Mouse (Mus musculus): ENCODE measurements around the gene Sec14l1. TPM values are rescaled to one million over a fixed set of nuclear protein-coding genes. Genes with fewer than 3 reads are reported as not detected.

Gene Sec14l1
- polyA plus RNA-seq, 1 experiment from 2014 or later, result 50.6 TPM

DNA sequence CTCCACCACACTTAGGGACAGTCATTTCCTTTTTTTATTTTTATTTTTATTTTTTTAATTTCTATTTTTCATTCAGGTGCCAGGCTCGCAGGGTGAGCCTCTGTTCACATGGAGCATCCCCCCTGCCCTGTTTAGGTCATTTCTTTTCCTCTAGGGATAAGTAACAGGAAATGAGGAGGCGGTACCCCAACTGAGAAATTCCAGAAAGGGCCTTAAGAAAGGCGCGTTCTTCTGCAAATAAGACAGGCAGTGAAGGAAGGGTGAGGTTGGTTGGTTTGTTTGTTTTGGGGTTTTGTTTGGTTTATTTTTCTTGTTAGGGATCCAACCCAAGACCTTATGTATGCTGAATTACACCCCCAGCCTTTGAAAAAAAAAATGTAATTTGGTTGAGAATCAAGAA, 23.6 kb upstream of the Sec14l1 start:
- H3K36me3 ChIP-seq (replicated peaks), result no peaks in the 10 kb centered on the region
- H3K4me1 ChIP-seq, result peaks cover 63% of the 10 kb centered on the region
- WGBS, result 31% methylated on average over 4 of the region's 4 CpGs
- H3K4me3 ChIP-seq, result peak overlapping the region; percentile 37
- no peaks in the 10 kb centered on the region for H3K9me3 ChIP-seq
- H3K27ac ChIP-seq (replicated peaks), result peak overlapping the region; percentile 68
- no peak for DNase-seq (ENCODE audit: low spot score)
- H3K27me3 ChIP-seq (replicated peaks; ENCODE audit: low read depth, poor library complexity, severe bottlenecking), result no peaks in the 10 kb centered on the region

DNA sequence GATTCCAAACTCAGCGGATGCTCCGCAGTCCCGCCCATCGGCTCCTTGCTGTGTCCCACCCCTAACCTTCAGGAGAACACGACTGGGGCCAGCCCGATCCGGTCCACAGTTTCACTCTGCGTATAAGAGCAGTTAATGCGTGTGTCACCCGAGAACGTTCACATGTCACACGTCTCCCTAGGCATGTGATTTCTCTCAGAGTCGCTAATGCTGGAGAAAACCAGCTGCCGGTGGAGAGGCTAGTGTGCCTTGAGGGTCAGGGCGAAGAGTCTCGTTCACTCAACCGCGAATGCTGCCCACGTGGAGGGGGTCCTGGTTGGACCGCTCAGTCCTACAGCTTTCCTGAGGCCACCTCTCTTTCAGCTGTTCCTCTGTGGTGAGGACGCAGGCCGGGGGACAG, 23.1 kb upstream of the Sec14l1 start:
- H3K36me3 ChIP-seq (replicated peaks), result no peaks in the 10 kb centered on the region
- peak overlapping the region; percentile 68 for H3K27ac ChIP-seq (replicated peaks)
- peak overlapping the region; percentile 37 for H3K4me3 ChIP-seq
- WGBS, result 6% methylated on average over 22 of the region's 22 CpGs
- DNase-seq (ENCODE audit: low spot score), result peak; percentile 67
- no peaks in the 10 kb centered on the region for H3K27me3 ChIP-seq (replicated peaks; ENCODE audit: low read depth, poor library complexity, severe bottlenecking)
- peaks cover 68% of the 10 kb centered on the region for H3K4me1 ChIP-seq
- no peaks in the 10 kb centered on the region for H3K9me3 ChIP-seq

DNA sequence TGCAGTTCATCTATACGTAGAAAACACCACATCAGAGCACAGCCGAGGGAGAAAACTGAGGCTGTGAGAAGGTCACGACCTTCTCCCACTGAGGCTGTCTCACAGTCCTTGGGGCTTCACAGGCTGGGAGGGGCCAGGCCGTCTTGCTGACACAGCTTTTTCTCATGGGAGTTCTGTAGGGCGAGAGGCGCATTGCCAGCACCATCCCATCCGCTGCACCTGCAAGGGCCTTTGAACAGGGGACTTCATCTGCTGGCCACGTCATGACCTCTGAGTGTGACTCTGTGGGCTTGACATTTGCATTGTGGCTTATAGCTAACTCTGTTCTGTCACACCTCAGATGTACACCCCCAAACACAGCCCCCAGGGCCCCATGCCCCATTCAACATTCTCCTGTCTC, 22.3 kb upstream of the Sec14l1 start:
- H3K4me1 ChIP-seq, result peaks cover 72% of the 10 kb centered on the region
- WGBS, result 20% methylated on average over 8 of the region's 8 CpGs

DNA sequence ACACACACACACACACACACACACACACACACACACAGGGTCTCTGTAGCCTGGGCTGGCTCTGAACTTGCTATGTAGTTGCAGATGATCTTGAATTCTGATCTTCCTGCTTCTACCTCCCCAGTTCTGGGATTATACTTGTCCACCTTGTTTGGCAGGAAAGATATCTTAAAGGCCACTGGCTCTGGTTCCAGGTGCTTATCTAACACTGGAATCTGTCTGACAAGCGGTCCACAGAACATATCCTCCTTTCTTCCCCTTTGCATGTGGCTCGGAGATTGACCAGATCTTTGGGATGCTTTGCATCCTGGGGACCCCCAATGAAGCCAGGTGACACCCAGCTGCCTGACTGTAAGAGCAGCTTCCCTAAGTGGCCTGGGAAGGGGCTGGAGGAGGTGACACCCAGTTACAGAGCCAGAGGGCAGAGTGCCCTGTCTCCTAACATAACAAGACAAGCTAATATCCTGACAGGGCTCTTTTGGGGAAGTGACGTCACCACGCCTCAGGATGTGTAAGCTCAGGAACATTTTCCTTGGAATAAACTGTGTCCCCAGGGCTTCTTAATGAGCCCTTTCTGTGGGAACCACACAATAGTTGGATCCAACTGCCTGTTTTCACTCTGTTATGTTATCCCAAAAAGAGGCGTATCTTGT, 20.9 kb upstream of the Sec14l1 start:
- Histone ChIP-seq H3K36me3 (replicated peaks) (no peaks in the 10 kb centered on the region), H3K27ac (replicated peaks) (no peak overlapping the region), H3K27me3 (replicated peaks; ENCODE audit: low read depth, poor library complexity, severe bottlenecking) (no peaks in the 10 kb centered on the region), H3K9me3 (no peaks in the 10 kb centered on the region), H3K4me3 (no peak overlapping the region), H3K4me1 (peaks cover 78% of the 10 kb centered on the region)
- DNase-seq (ENCODE audit: low spot score), result no peak
- WGBS, result 71% methylated on average over 5 of the region's 5 CpGs

More for the DNA sequence above, 22.3 kb upstream of the Sec14l1 start:
- Histone ChIP-seq H3K27ac (replicated peaks) (no peak overlapping the region; the same call in 1 of the 2 replicates), H3K4me3 (no peak overlapping the region), H3K27me3 (replicated peaks; ENCODE audit: low read depth, poor library complexity, severe bottlenecking) (no peaks in the 10 kb centered on the region), H3K9me3 (no peaks in the 10 kb centered on the region), H3K36me3 (replicated peaks) (no peaks in the 10 kb centered on the region)
- DNase-seq (ENCODE audit: low spot score), result no peak

DNA sequence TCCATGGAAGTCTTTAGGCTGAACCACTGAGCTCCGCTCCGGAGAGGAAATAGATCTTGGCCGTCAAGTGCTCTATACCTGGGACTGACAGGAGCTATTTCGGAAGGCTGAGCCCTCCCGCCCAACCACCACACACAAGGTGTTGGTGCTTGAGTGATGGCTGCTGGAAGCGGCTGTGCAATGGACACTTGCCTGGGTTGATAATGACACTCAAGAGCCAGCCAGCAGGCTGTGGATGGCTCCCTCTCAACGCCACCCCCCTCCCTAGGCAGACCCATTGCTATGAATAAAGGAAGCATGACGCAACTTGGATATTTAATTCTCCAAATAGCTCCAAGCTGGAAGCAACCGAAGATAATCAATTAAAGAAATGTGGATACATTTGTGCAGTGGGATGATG, 20.3 kb upstream of the Sec14l1 start:
- no peak for DNase-seq (ENCODE audit: low spot score)
- Histone ChIP-seq H3K27ac (replicated peaks) (no peak overlapping the region), H3K9me3 (no peaks in the 10 kb centered on the region), H3K4me1 (peaks cover 75% of the 10 kb centered on the region), H3K36me3 (replicated peaks) (no peaks in the 10 kb centered on the region), H3K4me3 (no peak overlapping the region), H3K27me3 (replicated peaks; ENCODE audit: low read depth, poor library complexity, severe bottlenecking) (no peaks in the 10 kb centered on the region)
- 87% methylated on average over 9 of the region's 9 CpGs for WGBS

DNA sequence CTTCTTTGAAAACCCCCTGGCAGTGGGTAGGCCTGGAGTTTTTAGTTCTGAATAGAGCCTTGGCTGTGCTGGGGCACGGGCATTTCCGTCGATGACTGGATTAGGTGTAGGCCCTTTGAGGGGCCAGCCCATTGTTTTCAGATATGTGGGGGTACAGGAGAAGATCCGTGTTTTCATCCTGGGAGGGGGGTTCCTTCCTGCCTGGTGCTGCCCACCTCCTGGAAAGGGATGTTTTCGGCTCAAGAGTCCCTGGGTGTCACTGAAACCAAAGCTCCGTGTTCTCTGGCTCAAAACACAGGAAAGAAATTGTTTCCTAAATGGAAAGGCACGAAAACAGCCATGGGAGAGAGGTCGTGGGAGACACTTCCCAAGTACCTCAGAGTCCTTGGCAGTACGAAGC, 17.9 kb upstream of the Sec14l1 start:
- Histone ChIP-seq H3K27ac (replicated peaks) (peak overlapping the region; percentile 52; the same call in 1 of the 2 replicates), H3K4me3 (no peak overlapping the region), H3K36me3 (replicated peaks) (no peaks in the 10 kb centered on the region), H3K27me3 (replicated peaks; ENCODE audit: low read depth, poor library complexity, severe bottlenecking) (no peaks in the 10 kb centered on the region), H3K9me3 (no peaks in the 10 kb centered on the region), H3K4me1 (peaks cover 72% of the 10 kb centered on the region)
- 71% methylated on average over 9 of the region's 9 CpGs for WGBS
- DNase-seq (ENCODE audit: low spot score), result no peak

DNA sequence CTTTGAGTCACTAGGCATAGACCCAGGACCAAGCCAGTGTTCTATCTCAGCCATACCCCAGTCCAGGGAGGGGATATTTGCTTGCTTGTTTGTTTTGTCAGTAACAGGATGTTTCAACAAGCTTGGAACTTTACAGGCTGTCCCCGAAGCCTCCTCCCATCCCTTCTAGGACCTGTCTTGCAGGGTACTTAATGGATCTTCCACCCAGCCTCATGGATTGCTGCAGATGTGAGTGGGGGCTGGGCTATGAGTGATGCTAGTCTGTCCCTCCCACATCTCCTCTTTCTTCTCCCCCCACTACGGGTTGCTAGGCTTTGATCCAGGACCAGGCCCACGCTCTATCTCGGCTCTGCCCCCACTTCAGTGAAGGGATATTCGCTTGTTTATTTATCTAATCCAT, 16.8 kb upstream of the Sec14l1 start:
- Histone ChIP-seq H3K27me3 (replicated peaks; ENCODE audit: low read depth, poor library complexity, severe bottlenecking) (no peaks in the 10 kb centered on the region), H3K4me3 (no peak overlapping the region), H3K27ac (replicated peaks) (peak overlapping the region; percentile 45; the same call in 1 of the 2 replicates), H3K9me3 (no peaks in the 10 kb centered on the region), H3K4me1 (peaks cover 69% of the 10 kb centered on the region), H3K36me3 (replicated peaks) (no peaks in the 10 kb centered on the region)
- DNase-seq (ENCODE audit: low spot score), result no peak
- WGBS, result 55% methylated on average over 5 of the region's 5 CpGs

DNA sequence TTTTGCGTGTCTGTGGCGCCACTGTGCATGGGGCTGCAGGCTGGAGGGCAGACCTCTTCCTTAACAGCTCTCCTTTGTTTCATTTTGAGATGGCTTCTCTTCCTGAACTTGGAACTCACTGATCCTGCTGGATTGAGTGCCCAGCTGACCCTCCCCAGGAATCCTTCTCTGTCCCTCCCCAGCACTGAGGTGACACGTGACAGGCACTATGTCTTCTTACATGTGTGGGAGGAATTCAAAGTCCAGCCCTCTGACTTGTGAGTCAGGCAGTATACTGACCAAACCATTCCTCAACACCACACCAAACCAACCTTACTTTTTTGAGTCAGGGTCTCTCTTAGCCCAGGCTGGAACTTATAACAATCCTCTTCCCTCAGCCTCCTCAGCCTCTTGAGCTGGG, 16.2 kb upstream of the Sec14l1 start:
- WGBS, result 82% methylated on average over 3 of the region's 3 CpGs
- Histone ChIP-seq H3K4me1 (peaks cover 63% of the 10 kb centered on the region), H3K27ac (replicated peaks) (no peak overlapping the region; the same call in 1 of the 2 replicates), H3K4me3 (no peak overlapping the region), H3K36me3 (replicated peaks) (no peaks in the 10 kb centered on the region), H3K9me3 (no peaks in the 10 kb centered on the region), H3K27me3 (replicated peaks; ENCODE audit: low read depth, poor library complexity, severe bottlenecking) (no peaks in the 10 kb centered on the region)
- no peak for DNase-seq (ENCODE audit: low spot score)

DNA sequence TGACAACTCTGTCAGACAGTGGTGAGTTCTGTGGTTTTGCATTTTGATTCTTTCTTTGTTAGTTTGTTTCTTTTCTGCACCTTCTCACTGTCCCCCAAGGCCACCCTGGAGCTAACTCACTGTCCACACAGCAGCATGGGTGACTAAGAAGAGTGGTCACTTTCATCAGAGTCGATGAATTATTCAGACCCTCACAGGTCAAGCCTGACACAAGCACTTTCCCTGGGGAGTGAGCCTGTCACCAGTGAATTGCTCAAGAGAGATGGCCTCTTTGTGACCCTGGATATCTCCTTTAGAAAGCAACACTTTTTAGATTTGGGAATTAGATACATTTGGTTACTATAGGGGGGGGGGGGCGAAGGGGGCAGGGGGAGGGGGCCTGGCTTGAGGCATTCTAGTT, 15.6 kb upstream of the Sec14l1 start:
- peaks cover 57% of the 10 kb centered on the region for H3K4me1 ChIP-seq
- H3K36me3 ChIP-seq (replicated peaks), result no peaks in the 10 kb centered on the region
- no peak overlapping the region for H3K4me3 ChIP-seq
- no peak overlapping the region for H3K27ac ChIP-seq (replicated peaks)
- DNase-seq (ENCODE audit: low spot score), result no peak
- WGBS, result 72% methylated on average over 2 of the region's 2 CpGs
- H3K27me3 ChIP-seq (replicated peaks; ENCODE audit: low read depth, poor library complexity, severe bottlenecking), result no peaks in the 10 kb centered on the region
- H3K9me3 ChIP-seq, result no peaks in the 10 kb centered on the region

DNA sequence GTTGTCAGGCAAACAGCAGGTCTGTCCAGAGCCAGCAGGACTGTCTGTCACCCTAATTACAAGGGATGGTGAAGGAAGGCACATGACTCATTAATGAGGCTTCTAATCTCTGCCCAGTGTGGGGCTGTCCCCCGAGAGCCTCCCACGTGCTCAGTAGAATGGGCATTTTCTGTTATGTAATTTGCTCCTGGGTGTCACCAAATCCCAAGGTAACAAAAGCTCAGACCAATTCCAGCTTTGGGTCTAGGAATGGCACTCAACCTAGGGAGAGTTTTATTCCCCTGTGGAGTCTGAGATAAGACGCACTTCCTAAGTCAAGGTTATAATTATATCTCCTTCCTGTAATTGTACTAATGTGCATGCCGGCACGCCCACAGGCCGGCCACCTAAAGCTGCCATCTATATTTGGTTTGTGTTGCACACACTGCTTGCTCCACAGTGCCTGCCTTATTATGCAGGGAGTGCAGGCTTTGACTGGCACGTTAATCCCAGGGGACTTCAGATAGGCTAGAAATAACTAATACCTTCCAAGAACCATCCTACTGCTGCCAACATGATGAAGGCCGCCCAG, 13.5 kb upstream of the Sec14l1 start:
- no peaks in the 10 kb centered on the region for H3K27me3 ChIP-seq (replicated peaks; ENCODE audit: low read depth, poor library complexity, severe bottlenecking)
- no peak for DNase-seq (ENCODE audit: low spot score)
- peaks cover 64% of the 10 kb centered on the region for H3K4me1 ChIP-seq
- no peaks in the 10 kb centered on the region for H3K36me3 ChIP-seq (replicated peaks)
- H3K27ac ChIP-seq (replicated peaks), result no peak overlapping the region; the same call in 1 of the 2 replicates
- no peaks in the 10 kb centered on the region for H3K9me3 ChIP-seq
- 66% methylated on average over 8 of the region's 8 CpGs for WGBS
- no peak overlapping the region for H3K4me3 ChIP-seq

DNA sequence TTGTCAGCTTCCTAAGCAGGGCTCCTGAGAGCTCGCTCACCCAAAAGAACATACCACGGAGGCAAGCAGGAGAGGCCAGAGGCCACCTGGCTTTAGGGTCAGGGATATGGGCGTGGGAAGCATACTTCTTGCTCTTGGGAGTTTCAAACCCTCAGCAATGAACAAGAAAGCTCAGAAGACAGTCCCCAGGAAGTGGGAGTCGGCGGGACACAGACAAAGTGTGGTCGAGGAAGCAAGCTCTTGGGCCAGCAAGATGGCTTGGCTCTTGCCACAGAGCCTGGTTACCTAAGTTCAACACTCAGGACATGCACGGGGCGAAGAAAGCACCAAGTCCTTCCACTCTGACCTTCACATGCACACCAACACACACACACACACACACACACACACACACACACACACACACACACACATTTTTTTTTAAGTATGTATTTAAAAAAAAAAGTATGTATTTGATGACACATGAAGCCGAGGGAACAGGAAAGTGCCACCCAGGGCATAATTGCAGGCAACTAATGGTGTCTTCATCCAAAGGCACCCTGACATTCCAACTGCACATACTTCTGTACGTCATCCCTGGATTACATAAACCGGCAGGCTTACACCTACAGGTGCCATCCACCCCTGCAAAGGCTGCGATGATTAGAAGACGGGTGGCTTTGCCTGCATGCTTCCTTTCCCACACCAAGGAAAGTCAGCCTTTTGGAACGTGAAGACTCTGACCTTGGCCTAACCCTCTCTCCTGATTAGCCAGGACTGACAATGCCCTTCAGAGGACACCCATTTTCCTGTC, 12.8 kb upstream of the Sec14l1 start:
- no peaks in the 10 kb centered on the region for H3K9me3 ChIP-seq
- no peaks in the 10 kb centered on the region for H3K27me3 ChIP-seq (replicated peaks; ENCODE audit: low read depth, poor library complexity, severe bottlenecking)
- H3K27ac ChIP-seq (replicated peaks), result no peak overlapping the region; the same call in 1 of the 2 replicates
- no peaks in the 10 kb centered on the region for H3K36me3 ChIP-seq (replicated peaks)
- peaks cover 66% of the 10 kb centered on the region for H3K4me1 ChIP-seq
- no peak overlapping the region for H3K4me3 ChIP-seq
- DNase-seq (ENCODE audit: low spot score), result no peak
- 79% methylated on average over 14 of the region's 14 CpGs for WGBS

DNA sequence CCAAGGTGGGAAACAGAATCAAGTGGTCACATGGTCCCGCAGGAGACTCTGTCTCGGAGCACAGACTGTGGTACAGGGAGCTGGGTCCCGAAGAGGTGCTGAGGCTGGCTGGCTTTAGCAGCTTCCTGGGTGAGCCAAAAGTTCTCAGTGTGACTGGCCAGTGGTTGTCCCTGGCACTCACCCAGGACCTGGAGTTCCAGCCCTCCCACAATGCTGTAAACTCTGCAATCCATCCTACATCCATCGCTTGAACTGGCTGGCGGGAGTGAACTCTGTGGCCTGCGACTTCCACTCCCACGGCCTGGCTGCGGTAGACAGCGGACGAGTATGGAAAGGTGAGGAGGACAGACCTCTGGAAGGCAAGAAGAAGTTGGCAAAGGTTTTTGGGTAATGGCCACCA, 11.4 kb upstream of the Sec14l1 start:
- DNase-seq (ENCODE audit: low spot score), result no peak
- H3K27ac ChIP-seq (replicated peaks), result no peak overlapping the region
- no peaks in the 10 kb centered on the region for H3K36me3 ChIP-seq (replicated peaks)
- no peak overlapping the region for H3K4me3 ChIP-seq
- H3K9me3 ChIP-seq, result no peaks in the 10 kb centered on the region
- H3K4me1 ChIP-seq, result peaks cover 59% of the 10 kb centered on the region
- H3K27me3 ChIP-seq (replicated peaks; ENCODE audit: low read depth, poor library complexity, severe bottlenecking), result no peaks in the 10 kb centered on the region
- WGBS, result 93% methylated on average over 10 of the region's 10 CpGs

All from embryonic facial prominence, embryonic 10.5 days (tissue).